Mouse (Mus musculus) naive thymus-derived CD4-positive, alpha-beta T cell, adult 2 months (primary cell): ENCODE measurements around the gene Cmtm4.
A peak's percentile ranks its signal among the peaks of the same experiment; 100 is the strongest.
"Not testable (repeated sequence)": the region's sequence is repeated elsewhere in the genome, so short reads cannot be mapped to it uniquely, and the experiment has no call there.

Source experiments
- DNase-seq: peaks from one replicate; pipeline ENCODE4 v3.0.0-alpha.2; 2011; ENCODE audit warnings: low read depth

The Cmtm4 gene

DNA sequence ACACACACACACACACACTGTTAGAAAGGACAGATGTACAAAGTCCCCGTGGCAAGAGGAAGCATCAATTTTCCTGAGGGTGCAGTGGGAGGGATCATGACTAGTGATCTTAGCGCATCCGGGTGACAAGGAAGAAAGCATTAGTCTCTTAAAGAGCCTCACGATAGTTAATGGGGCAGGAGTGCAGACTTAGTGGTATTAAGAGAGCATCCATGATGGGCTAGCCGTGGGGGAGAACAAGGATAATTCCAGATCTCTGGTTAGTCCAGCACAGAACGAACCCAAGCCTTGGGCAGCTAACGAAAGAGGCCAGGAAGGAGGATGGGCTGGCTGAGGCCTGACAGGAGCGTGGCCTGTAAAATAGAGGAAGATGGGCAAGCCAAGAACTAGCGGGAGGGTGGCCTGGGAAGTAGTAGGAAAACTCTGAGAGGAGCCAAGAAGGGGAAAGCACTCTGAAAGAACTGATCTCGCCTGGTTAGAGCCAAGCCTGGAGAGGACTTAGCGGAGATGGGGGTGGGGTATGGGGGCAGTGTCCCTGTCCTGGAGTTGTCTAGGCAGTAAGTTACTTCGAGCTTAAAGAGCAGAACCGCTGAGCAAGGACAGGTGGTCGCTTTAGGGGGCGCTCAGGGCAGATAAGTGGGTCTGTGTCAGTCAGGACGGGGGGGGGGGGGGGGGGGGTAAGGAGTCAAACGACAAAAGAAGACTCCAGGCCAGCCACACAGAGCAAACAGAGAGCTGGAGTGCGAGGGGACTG is 56.2 kb downstream of the Cmtm4 start, which contains the start of gene Cmtm3:
TSS of gene Cmtm3 (plus strand) at position 182 of the 754 bp plus-strand sequence.
- DNase-seq, result peak; percentile 29

DNA sequence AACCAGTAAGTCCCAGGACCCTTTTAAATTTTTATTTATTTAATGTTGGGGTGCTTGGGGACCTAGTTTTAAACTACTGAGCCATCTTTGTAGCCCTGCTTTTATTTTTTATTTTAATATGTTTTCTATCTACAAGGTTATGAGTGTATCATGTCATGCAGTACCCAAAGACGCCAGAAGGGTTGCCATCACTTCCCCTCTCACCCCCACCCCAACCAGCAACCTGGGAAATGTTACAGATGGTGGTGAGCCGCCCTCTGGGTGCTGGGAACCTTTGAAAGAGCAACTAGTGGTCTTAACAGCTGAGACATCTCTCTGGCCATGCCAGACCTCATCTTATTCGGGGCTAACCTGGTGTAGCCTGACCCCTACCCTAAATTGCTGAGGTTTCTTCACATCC is 57.7 kb downstream of the Cmtm4 start:
- DNase-seq, result peak; percentile 48

DNA sequence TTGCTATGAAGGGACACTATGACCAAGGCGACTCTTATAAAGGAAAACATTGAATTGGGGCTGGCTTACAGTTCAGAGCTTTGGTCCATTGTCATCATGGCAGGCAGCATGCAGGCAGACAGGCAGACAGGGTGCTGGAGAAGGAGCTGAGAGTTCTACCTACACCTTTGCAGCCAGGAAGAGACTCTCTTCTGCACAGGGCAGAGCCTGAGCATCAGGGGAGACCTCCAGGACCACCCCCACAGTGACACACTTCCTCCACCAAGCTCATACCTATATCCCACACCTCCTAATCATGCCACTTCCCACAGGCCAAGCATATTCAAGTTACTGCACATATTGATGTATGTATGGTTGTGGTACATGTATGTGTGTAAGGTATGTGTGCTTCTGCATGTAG is 58.8 kb downstream of the Cmtm4 start:
- DNase-seq, result no peak

DNA sequence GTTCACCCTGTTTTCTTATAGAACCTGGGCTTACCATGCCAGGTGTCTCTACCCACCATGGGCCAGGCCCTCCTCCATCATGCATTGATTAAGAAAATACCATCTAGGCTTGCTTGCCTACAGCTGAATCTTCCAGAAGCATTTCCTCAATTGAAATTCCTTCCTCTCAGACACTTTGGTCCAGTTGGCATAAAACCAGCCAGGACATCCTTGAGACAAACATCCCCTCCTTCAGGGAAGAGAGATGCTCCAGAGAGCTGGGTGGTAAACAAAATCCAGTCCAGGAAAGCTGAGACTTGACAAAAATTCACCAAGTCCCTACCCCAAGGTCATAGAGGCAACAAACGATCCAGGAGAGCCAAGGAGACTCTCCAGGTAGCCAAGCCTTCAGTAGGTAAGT is 61.4 kb downstream of the Cmtm4 start:
- no peak for DNase-seq

DNA sequence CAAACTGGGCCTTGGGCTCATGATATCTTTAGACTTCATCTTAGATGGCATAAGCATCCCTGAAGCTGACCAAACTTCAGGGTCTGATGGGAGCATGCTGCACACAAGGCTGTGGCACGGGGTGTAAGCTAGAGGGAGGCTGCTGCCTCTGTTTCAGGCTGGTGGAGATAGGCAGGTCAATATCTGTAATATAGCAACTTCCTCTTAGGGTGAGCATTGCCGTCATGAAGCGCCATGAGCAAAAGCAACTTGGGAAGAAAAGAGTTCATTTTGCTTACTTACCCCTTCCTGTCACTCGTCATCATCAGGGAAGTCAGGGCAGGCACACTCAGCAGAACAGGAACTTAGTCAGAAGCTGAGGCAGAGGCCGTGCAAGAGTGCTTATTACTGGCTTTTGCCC is 61.8 kb downstream of the Cmtm4 start:
- no peak for DNase-seq

DNA sequence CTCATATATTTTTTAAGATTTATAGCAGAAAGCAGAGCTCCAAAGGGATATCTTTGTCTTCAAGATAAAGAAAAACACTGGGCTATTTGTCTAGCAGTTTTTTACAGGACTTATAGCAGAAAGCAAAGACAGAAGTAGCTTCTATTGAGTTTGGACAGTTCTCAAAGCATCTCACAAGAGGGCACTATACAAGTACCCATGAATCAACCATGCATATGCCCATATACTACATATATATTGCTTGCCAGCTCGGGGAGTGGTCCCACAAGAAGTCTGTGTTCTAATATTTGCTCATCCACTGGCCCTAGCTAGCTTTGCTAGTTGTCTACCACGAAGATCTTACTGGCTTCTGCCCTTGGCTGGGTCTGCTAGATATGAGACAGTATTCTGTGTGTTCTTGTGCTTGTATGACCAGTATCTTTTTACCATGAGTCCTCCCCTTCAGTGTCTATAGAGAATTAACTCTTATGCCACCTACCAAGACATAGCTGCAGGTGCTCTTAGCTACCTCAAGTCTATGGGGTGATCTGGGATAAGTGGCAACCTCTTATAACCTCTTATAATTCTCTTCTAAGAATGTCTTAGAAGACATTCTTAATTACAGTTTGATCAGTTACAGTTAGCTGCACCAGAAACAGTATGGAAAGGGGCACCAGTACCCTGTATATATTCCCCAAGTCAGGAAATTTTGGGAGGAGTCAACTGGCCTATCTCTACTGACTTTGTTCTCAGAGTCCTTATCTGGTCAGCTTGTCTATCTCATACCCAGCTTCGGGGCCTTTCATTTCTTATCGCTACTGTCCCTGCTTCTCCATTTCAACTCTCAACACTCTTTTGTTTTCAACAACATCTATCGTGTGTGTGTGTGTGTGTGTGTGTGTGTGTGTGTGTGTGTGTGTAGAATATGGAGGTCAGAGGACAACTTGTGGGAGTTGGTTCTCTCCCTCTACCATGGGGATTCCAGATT is 62.7 kb downstream of the Cmtm4 start:
- DNase-seq, result no peak

DNA sequence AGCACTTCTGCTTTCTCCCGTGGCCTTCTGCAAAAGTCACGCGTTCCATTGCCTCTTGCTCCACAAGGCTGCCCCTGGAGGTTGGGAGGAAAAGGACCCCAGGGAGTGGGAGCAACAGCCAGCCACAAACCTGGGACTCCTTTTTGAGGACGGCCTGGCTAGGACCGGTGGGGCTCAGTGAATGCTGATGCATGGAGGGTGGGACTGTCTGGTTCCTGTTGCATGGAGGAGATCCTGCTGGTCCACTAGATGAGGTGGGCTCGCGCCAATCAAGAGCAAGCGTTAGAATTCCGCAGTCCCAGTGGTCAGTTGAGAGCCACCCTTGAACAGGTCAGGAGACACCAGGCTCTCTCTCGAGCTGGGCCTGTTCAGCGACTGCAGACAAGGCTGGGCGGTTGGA is 73.7 kb downstream of the Cmtm4 start, which contains the start of gene Cmtm2b:
TSS of gene Cmtm2b (plus strand) at position 301 of the 400 bp plus-strand sequence.
- not testable (repeated sequence) for DNase-seq

DNA sequence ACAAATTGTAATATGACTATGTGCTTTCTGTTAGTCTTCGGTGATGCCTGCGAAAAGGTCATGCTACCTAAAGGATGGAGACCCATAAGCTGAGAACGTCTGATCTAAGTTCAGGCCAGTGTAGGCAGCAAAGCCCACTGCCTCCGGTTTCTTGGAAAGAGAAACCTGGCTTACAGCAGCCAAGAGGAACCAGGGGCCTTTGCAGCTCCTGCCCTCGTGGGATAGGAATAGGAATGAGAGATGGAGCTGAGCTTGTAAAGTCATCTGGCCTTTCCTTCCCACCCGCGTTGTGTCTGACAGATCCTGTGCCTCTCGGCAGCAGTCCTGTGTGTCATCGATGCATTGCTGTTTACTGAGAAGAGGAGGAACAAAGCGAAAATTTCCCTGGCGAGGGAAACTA is 74.3 kb downstream of the Cmtm4 start, which contains the start of gene Gm11020:
TSS of gene Gm11020 (plus strand) at position 301 of the 400 bp plus-strand sequence.
- DNase-seq, result not testable (repeated sequence)

DNA sequence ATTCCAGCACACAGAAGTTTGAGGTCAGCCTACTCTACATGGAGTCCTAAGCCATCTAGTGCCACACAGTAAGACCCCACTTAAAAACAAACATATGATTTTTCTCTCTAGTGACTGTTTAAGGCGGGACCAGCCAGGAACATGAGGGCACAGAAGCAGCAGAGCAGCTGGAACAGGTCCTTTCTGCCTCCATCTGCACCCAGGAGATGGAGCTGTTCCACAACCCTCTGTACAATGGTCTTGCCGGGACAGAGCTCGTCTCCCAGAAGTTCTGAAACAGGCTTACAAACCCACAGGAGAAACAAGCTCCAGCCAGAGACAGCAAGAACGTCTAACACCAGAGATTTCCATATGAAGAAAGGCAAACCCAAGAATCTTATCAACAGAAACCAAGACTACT is 82.3 kb downstream of the Cmtm4 start:
- DNase-seq, result no peak

DNA sequence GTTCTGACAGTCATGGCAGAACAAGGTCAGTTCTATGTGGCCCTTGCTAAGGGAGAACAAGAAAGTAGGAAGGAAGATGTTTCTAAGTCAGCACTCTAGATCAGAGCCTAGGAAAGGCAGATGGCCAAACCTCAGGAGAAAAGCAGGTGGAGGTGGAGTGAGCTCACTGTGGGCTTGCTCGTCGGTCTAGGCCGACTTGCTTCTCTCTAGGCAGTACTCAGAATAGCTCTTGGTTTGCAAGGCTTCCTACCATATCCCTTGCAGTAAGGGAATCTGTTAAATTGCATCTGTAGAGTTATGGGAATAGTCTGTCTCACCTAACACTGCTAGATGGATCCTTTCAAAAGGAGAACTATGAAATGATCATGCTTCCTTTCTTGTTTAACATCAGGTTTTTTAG is 83.6 kb downstream of the Cmtm4 start:
- not testable (repeated sequence) for DNase-seq

DNA sequence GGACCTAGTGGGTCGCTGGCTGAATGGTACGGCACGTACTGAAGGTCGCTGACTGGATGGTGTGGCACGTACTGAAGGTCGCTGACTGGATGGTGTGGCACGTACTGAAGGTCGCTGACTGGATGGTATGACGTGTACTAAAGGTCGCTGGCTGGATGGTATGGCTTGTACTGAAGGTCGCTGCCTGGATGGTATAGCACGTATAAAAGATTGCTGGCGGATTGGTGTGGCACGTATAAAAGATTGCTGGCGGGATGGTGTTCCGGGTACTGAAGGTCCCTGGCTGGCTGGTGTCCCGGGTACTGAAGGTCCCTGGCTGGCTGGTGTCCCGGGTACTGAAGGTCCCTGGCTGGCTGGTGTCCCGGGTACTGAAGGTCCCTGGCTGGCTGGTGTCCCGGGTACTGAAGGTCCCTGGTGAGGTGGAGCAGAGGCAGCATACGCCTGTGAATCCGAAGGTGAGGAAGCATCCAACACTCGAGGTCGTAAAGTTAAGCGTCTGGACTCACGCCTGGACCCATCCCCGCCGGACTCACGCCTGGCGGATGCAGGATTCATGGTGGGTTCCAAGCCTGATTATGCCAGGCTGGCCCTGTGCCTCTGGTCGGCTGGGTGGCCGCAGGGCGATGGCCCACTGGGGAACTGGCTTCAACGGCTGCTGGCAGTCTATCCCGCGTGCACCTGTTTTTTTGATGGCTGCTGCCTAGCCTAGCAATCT is 86.0 kb downstream of the Cmtm4 start, which contains the start of the genes Gm45711 and Cmtm1:
TSS of gene Gm45711 (minus strand) at position 641 of the 715 bp plus-strand sequence.
TSS of gene Cmtm1 (minus strand) at position 705 of the 715 bp plus-strand sequence.
- not testable (repeated sequence) for DNase-seq

DNA sequence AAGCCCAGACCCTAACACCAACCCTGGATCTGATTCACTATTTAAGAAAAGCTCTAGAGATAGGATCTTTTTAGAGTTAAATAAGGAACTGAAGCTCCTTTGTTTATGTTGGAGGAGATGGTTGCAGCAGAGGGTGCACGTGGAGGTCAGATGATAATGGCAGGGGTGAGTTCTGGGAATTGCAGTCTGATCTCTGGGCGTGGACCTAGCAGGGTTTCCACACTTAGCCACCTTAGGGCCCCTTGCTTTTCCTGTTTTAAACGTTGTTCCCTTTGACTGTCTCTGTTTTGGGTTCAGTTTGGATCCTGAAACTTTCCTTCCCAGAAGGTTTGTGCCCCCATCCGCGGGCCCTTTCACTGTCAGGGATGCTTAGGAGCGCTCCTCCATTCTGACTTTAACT is 87.3 kb downstream of the Cmtm4 start:
- not testable (repeated sequence) for DNase-seq

DNA sequence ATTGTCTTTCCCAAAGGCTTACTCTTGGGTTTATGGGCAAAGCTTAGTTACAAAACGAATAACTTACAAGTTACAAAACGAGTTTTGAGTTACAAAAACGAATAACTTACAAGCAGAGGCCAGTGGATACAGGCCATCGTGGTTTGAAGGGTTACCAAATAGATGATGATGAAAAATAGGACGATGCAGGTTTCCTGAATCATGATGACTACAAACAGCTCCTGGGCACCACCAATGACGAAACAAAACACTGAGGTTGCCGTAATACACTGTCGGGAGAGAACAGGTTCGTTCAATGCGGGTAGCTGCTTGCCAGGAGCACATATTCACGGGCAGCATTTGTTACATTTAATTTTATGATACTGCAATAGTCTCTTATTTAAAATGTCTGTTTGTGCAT is 90.6 kb downstream of the Cmtm4 start:
- DNase-seq, result no peak

DNA sequence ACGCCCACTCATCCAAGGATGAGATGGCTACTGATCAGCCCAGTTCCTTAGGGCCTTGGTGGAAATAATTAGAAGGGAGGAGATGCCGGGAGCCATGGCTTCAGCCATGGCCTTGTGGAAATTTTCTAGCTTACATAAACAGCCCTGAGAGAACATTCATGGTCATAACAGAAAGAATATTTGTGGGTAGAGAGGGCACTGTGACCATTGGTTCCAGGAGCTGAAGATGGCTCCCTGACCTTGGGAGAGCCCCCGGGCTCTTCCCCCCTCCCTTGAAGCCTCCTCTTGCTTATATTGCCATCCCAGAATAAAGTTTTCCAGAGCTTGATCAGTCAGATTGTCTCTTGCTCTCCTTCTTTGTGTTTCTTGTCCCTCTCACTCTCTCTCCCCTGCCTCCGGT is 93.1 kb downstream of the Cmtm4 start:
- not testable (repeated sequence) for DNase-seq

DNA sequence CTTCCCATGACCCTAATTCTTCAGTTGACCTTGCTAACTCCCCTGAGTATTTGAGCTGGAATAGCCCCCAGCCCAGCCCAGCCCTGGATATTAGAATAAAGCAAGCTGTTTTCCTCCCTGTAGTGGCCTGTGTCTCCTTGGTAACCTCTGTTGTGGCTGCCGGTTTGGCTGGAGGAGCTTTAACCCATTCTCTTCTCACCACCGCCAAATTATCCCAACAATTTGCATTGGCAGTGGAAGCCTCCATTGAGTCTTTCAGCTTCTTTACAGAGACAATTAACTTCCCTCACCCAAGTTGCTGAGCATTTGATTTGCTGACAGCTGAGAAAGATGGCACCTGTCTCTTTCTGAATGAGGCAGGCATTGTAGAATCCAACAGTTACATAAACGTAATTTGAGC is 94.0 kb downstream of the Cmtm4 start:
- not testable (repeated sequence) for DNase-seq
